Comparison of ENCODE assay signal across 17 mouse cellular contexts in genomic region chr6:136720436-136720835, GRCm38 (mm10). TPM values are rescaled to one million over a fixed set of nuclear protein-coding genes. Genes with fewer than 3 reads are reported as not detected.
A peak's percentile ranks its signal among the peaks of the same experiment; 100 is the strongest.
DNase-seq lines count a peak whose midpoint lies in the region.
"Had no signal": no experiment of that assay in that cellular context is flagged by ENCODE, and none has a peak within 500 bp of the region (broad histone marks: within the 10 kb centered on the region; RNA-seq: fewer than 3 reads in every experiment).

No protein-coding gene starts in this region.

- DNase-seq in cerebellum, postnatal 14 days = peak; percentile 26 to 50
- DNase-seq in cerebellum, adult 11 months = no peak
- peak; percentile 50 for DNase-seq in left cerebral cortex, postnatal 4 days
- DNase-seq in left cerebral cortex, postnatal 14 days (ENCODE audit: low spot score in 2 of 2) = no peak
- peak; percentile 68 for DNase-seq in ZHBTc4 (ENCODE audit: low read depth, low spot score)
- DNase-seq in layer of hippocampus, postnatal 10 days (ENCODE audit: low spot score in 2 of 2) = peak; percentile 11 to 18
- no peak for DNase-seq in kidney, postnatal 10 days
- DNase-seq: cerebellum, adult 8-10 months; gastrocnemius, postnatal 25 days; heart, adult 18-20 months; heart, postnatal 14 days; kidney, adult 11 months; lung, adult 18-20 months; lung, postnatal 10 days; retina, postnatal 1 day; thymus, adult 2 months; thymus, postnatal 4 days had no signal

- intact Hi-C loops in left cerebral cortex, postnatal 4 days (cut with DNase I) = no loop called here
- intact Hi-C loops in left cerebral cortex, postnatal 14 days (cut with DNase I) = loop anchor here (5.0 kb wide), 1 partner anchor 103 kb away; no protein-coding TSS in a partner anchor

RNA-seq across cellular contexts. Expression of gene Plbd1, which starts 58.7 kb away (rescaled TPM):
- under 1 TPM; 0.16 to 0.24 TPM for total RNA-seq in left cerebral cortex, postnatal 4 days (2021)
- under 1 TPM; 0.33 to 0.47 TPM for total RNA-seq in left cerebral cortex, postnatal 14 days (2021)
- under 1 TPM; 0.20 to 0.23 TPM for total RNA-seq in layer of hippocampus, postnatal 10 days (2021)

Comparison
In these comparisons a context has a peak if more than half of its experiments do, and no peak if none do; other contexts are left out.
1. DNase-seq: peak in cerebellum, postnatal 14 days (2 of 2), left cerebral cortex, postnatal 4 days (single experiment), ZHBTc4 (single experiment) and layer of hippocampus, postnatal 10 days (2 of 2); none in cerebellum, adult 11 months (single experiment), left cerebral cortex, postnatal 14 days (0 of 2) and kidney, postnatal 10 days (single experiment).